Mouse (Mus musculus): ENCODE measurements at regions not wholly inside any gene's neighbourhood (a gene's known extent, or its start where the extent isn't known, plus 50 kb on each side); places are given as distances from the start of the nearest gene placed in this dataset.
"Not testable (repeated sequence)": the region's sequence is repeated elsewhere in the genome, so short reads cannot be mapped to it uniquely, and the experiment has no call there.

- no peak for ATAC-seq (ENCODE audit: insufficient number of reproducible peaks, low FRiP score, low TSS enrichment)
These were observed 492.5 kb upstream of the Zfp960 start for GRCm38 (mm10) chr17:16571403-16571802.

DNA sequence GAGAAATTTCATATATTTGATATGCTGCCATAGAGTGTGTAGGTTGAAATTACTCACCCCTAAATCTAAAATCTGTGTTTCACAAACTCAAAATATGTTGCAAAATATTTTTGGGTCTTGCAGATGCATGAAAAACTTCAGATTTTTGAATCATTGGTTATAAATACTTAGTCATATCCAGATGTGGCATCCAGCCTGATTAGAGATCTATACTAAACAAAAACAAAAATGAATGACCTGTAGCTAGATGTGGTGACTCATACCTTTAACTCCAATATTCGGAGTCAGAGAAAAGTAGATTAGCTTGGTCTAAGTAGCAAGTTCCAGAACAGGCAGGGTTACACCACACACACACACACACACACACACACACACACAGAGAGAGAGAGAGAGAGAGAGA is 475.1 kb upstream of the Zfp960 start:
- ATAC-seq (ENCODE audit: insufficient number of reproducible peaks, low FRiP score, low TSS enrichment), result no peak

DNA sequence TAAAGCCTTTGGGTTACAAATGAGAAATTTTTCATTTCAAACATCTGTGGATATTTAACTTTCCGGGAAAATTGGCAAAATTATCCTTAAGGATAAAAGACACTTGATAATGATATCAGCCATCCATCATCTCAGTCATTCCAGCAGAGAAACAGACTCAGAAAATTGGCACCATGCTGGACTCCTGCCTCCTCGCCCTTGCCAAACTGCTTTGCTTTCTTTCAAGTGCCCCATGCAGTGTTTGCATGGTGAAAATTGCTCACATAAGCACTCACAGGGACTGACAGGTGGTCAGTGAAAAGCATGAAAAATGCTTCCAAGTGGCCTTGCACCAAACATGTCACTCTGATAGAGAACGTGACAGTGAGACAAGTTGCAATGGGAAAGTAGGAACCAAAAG is 464.2 kb upstream of the Zfp960 start:
- no peak for ATAC-seq (ENCODE audit: insufficient number of reproducible peaks, low FRiP score, low TSS enrichment)

GRCm38 (mm10) chr17:16612405-16612979 is 451.4 kb upstream of the Zfp960 start:
- no peak for ATAC-seq (ENCODE audit: insufficient number of reproducible peaks, low FRiP score, low TSS enrichment)

GRCm38 (mm10) chr17:16621931-16622556 is 441.9 kb upstream of the Zfp960 start:
- ATAC-seq (ENCODE audit: insufficient number of reproducible peaks, low FRiP score, low TSS enrichment), result no peak

DNA sequence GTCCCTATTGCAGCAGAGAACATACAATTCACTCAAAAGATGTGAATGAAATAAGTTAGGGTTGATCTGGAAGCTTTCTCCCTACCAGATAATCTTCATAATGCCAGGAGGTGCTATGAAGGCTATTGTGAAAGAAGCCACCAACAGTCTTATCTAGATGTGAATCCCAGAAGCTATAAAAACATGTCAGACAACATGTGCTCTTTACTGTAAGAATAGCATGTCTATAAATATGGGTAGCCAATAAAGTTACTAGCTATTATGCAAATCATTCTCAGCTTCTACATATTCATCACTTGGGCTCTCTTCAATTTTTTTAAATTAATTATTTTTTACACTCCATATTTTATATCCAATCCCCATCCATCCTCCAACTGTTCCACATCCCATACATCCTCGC is 434.1 kb upstream of the Zfp960 start:
- ATAC-seq (ENCODE audit: insufficient number of reproducible peaks, low FRiP score, low TSS enrichment), result no peak

GRCm38 (mm10) chr17:16633426-16633825 is 430.5 kb upstream of the Zfp960 start:
- ATAC-seq (ENCODE audit: insufficient number of reproducible peaks, low FRiP score, low TSS enrichment), result no peak

- no peak for ATAC-seq (ENCODE audit: insufficient number of reproducible peaks, low FRiP score, low TSS enrichment)
These were observed 426.4 kb upstream of the Zfp960 start for GRCm38 (mm10) chr17:16637463-16637862.

- ATAC-seq (ENCODE audit: insufficient number of reproducible peaks, low FRiP score, low TSS enrichment), result no peak
These were observed 416.0 kb upstream of the Zfp960 start for GRCm38 (mm10) chr17:16647942-16648341.

GRCm38 (mm10) chr17:16665253-16665652 is 398.7 kb upstream of the Zfp960 start:
- ATAC-seq (ENCODE audit: insufficient number of reproducible peaks, low FRiP score, low TSS enrichment), result peak; percentile 36; the same call in 1 of the 2 replicates

GRCm38 (mm10) chr17:16667606-16668005 is 396.3 kb upstream of the Zfp960 start:
- ATAC-seq (ENCODE audit: insufficient number of reproducible peaks, low FRiP score, low TSS enrichment), result no peak

DNA sequence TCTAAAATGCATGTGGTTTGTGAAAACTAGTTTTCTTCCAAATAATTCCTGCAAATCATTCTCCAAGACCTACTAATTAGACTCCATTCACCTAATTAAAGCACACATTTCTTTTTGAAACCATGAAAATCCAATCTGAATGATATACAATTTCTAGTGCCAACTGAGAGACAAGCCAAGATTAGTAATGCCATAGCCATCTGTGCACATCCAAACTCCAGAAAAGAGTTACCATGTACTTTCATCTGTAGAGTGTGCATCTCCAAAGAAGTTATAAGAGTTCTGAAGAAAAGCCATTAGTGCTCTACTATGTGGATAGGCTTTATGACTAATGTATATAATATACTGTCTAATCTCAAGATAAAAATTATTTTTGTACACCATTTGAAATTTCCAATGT is 359.7 kb upstream of the Zfp960 start:
- ATAC-seq (ENCODE audit: insufficient number of reproducible peaks, low FRiP score, low TSS enrichment), result no peak

DNA sequence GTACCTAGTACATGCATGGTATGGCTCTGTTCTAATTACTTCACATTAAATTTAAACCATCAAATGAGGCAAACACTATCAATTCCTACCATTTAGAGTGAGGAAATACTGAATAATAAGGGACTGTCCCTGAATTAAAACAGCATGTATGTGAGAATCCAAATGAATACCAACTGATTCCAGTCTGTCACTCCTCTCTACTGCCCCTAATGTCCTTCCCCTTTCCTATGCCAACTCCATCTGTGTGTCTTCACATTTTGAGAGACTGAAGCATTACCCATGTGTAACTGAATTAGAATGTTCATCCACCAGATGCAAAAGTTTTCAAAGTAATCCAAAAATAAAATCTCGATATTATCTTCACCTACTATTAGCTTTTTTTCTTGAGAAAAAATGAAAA is 358.0 kb upstream of the Zfp960 start:
- no peak for ATAC-seq (ENCODE audit: insufficient number of reproducible peaks, low FRiP score, low TSS enrichment)

DNA sequence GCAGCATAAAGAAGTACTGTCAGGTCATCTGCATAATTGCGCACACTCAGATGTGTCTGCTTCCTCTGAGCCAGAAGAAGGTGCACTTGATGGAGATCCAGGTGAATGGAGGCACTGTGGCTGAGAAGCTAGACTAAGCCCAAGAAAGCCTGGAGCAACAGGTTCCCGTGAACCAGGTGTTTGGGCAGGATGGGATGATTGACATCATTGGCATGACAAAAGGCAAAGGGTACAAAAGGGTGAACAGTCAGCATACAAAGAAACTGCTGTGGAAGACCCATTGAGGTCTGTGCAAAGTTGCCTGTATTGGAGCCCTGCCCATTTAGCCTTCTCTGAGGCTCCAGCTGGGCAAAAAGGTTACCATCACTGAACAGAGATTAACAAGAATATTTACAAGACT is 337.0 kb upstream of the Zfp960 start:
- ATAC-seq (ENCODE audit: insufficient number of reproducible peaks, low FRiP score, low TSS enrichment), result no peak

DNA sequence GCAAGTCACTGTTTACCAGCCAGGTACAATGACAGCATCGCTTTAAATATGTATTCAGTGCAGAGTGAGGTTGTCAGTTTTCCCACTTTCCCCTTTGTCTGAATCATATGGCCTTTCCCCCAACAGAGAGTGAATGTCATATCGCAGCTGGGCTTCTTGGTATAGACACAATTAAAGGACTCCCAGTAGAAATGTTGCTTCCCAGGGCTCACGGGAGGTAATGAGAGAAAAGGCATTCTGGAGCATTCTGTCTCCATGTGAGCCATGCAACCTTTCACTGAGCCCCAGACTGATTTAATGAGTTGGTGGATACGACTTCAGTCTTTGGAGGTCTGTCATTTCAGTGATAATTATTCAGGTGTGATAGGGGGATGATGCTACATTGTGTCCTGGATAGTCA is 310.8 kb upstream of the Zfp960 start:
- no peak for ATAC-seq (ENCODE audit: insufficient number of reproducible peaks, low FRiP score, low TSS enrichment)

DNA sequence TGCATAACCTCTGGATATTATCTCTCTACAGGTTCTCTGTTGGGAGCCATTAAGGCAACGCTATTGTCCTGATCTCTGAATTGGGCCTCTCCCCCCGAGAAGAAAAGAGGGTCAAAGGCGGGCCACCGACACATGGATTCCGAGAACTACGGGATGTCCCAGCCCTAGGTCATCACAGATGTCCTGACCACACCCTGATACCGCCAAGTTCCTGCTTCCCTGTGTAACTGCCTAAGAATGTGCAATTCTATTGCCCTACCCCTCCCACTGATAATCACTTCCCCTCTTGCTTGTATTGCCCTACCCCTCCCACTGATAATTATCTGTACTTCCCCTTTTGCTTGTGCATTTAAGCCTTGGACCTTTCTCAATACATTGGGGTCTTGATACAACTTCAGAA is 293.3 kb upstream of the Zfp960 start:
- ATAC-seq (ENCODE audit: insufficient number of reproducible peaks, low FRiP score, low TSS enrichment), result not testable (repeated sequence)

- no peak for ATAC-seq (ENCODE audit: insufficient number of reproducible peaks, low FRiP score, low TSS enrichment)
These were observed 265.6 kb upstream of the Zfp960 start for GRCm38 (mm10) chr17:16798316-16798715.

DNA sequence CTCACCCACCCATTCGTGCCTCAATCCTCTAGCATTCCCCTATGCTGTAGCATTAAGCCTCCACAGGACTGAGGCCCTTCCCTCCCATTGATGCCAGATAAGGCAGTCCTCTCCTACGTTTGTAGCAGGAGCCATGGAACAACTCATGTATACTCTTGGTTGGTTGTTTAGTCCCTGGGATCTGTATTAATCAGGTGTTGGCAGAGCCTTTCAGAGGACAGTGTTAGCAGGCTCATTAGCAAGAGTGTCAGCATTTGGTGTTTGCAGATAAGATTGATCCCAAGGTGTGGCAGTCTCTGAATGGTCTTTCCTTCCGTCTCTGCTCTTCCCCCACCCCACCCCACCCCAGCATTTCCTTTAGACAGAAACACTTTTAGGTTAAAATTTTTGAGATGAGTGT is 258.9 kb upstream of the Zfp960 start:
- no peak for ATAC-seq (ENCODE audit: insufficient number of reproducible peaks, low FRiP score, low TSS enrichment)

DNA sequence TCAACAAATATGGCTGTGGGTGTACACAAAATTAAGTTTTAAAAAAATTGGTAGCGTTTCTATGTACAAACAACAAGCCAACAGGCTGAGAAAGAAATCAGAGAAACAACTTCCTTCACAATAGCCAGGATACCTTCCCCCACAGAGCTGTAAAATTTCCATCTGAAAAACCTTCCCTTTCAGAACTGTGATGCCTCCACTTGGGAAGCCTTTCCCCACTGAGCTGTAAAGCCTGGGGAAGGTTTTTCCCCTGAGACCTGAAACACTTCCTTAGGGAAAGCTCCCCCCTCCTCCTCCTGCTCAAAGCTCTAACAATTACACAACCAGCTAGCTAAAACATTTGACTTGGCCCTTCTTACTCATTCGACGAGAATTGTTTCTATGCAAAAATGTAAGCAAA is 245.5 kb upstream of the Zfp960 start:
- no peak for ATAC-seq (ENCODE audit: insufficient number of reproducible peaks, low FRiP score, low TSS enrichment)

DNA sequence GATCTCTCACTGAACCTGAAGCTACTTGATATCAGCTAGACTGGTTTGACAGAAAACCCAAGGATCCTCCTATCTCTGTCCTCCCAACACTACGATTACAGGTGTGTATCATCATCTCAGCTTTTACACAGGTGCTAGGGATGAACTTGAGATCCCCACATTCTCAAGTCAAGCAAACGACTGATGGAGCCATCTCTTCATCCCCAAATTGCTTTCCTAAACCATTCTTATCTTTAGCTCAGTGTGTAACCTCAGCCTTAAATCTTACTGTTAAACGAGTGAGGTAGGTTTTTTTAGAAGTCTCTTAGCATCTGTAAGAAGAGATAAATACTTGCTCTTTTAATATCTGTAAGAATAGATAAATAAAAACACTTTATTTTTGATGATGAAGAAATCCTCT is 242.2 kb upstream of the Zfp960 start:
- ATAC-seq (ENCODE audit: insufficient number of reproducible peaks, low FRiP score, low TSS enrichment), result no peak

DNA sequence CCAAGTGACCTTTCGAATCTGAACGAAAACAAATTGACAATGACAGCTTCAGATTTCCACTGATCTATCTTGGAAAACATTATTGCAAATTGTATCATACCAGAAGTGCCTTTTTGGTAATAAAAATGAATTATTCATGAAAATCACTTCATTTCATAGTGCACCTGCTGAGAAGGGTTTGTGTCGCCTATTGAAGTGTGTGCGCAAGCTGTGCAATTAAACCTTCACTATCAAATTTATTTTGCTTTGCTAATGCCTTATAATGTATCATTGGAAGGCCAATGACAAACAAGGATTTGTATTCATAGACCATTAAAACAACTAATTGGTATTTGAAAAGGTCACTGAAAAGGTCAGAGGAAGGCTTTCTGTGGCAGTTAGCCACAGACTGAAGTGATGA is 224.8 kb upstream of the Zfp960 start:
- ATAC-seq (ENCODE audit: insufficient number of reproducible peaks, low FRiP score, low TSS enrichment), result no peak

DNA sequence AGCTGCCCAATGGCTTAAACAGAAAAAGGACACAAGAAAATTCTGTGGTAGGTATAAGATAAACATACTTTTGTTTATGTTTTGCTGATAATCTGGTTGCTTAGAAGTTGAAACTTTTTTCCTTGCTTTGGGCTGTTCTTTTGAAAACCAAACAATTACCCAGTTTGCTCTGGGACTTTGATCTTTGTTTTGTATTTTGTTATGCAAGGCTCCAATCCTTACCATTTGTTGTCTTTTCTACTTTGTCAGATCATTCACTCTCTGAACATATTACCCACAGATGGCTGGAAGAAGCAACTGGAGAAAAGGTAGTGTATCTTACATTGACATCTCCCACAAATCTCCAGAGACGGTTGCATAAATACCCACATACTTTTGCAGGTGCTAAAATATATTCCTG is 203.1 kb upstream of the Zfp960 start:
- ATAC-seq (ENCODE audit: insufficient number of reproducible peaks, low FRiP score, low TSS enrichment), result no peak

DNA sequence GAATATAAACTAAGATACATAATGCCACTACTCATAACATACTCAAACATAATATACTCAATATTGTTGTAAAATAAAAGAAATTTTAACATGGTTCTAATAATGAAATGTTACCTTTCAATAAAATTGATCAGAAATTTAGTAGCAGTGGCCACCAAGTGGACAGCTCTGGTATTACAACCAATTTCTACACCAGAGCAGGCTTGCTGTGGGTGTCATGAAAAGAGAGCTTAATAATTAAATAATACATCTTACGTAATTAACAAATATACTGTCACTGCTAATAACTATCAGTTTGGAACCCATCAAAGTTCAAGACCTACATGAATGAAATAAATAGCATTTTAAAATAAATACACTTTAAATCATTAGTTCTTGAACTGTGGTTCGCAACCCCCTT is 163.1 kb upstream of the Zfp960 start:
- ATAC-seq (ENCODE audit: insufficient number of reproducible peaks, low FRiP score, low TSS enrichment), result no peak
